Comparison of ENCODE assay signal across 9 mouse cellular contexts in genomic region chr4:45492681-45493081, GRCm38 (mm10). TPM values are rescaled to one million over a fixed set of nuclear protein-coding genes. Genes with fewer than 3 reads are reported as not detected.
DNase-seq lines count a peak whose midpoint lies in the region; ATAC-seq and TF ChIP-seq lines count a peak whose summit lies in the region.
"Had no signal": no experiment of that assay in that cellular context is flagged by ENCODE, and none has a peak within 500 bp of the region (broad histone marks: within the 10 kb centered on the region; RNA-seq: fewer than 3 reads in every experiment).

No protein-coding gene starts in this region.

- no peaks in the 10 kb centered on the region for H3K27me3 ChIP-seq in heart, embryonic 12.5 days (replicated peaks)
- no peaks in the 10 kb centered on the region for H3K27me3 ChIP-seq in forebrain, embryonic 13.5 days
- H3K27me3 ChIP-seq in liver, embryonic 14.5 days (ENCODE audit: control insufficient read depth, insufficient read depth, low read length): no peaks in the 10 kb centered on the region

- H3K36me3 ChIP-seq in heart, embryonic 12.5 days: peaks cover 5% of the 10 kb centered on the region
- peaks cover 10% of the 10 kb centered on the region; the same call in 1 of the 2 replicates for H3K36me3 ChIP-seq in forebrain, embryonic 13.5 days (ENCODE audit: poor library complexity, severe bottlenecking)
- H3K36me3 ChIP-seq in liver, embryonic 14.5 days (replicated peaks; ENCODE audit: control insufficient read depth, insufficient read depth, low read depth): no peaks in the 10 kb centered on the region; the same call in 1 of the 2 replicates

- H3K4me3 ChIP-seq in heart, embryonic 12.5 days: no peak overlapping the region
- no peak overlapping the region for H3K4me3 ChIP-seq in forebrain, embryonic 13.5 days
- no peak overlapping the region for H3K4me3 ChIP-seq in liver, embryonic 14.5 days (ENCODE audit: insufficient read depth in 1 of 2, low read depth in 2 of 2, low read length in 2 of 2)

- DNase-seq in heart, postnatal 14 days: no peak
- peak; percentile 46 for DNase-seq in adrenal gland, postnatal 25 days
- no peak for DNase-seq in liver, embryonic 14.5 days (ENCODE audit: low read depth in 3 of 3, low spot score in 3 of 3)
- no peak for DNase-seq in frontal cortex, postnatal 10 days (ENCODE audit: low spot score in 2 of 2)
- no peak for DNase-seq in adipocyte (ENCODE audit: low spot score)
- DNase-seq: embryo, embryonic 11 days had no signal

- peaks cover 99% of the 10 kb centered on the region for H3K4me1 ChIP-seq in heart, embryonic 12.5 days (replicated peaks)
- peaks cover 99% of the 10 kb centered on the region for H3K4me1 ChIP-seq in forebrain, embryonic 13.5 days
- H3K4me1 ChIP-seq in liver, embryonic 14.5 days (replicated peaks; ENCODE audit: control insufficient read depth in 2 of 2, insufficient read depth in 2 of 2, low read length in 1 of 2): peaks cover 46 to 79% of the 10 kb centered on the region in 2 experiments

- peak overlapping the region; percentile 84 for H3K27ac ChIP-seq in heart, embryonic 12.5 days (ENCODE audit: poor library complexity, severe bottlenecking)
- H3K27ac ChIP-seq in forebrain, embryonic 13.5 days: peak overlapping the region; percentile 32
- peak overlapping the region; percentile 22 for H3K27ac ChIP-seq in liver, embryonic 14.5 days

- peak overlapping the region; percentile 44; the same call in 1 of the 2 replicates for H3K9ac ChIP-seq in heart, embryonic 12.5 days
- no peak overlapping the region; the same call in 1 of the 2 replicates for H3K9ac ChIP-seq in forebrain, embryonic 13.5 days
- H3K9ac ChIP-seq in liver, embryonic 14.5 days (replicated peaks): peak overlapping the region; percentile 10; the same call in 1 of the 2 replicates

- H3K4me2 ChIP-seq in heart, embryonic 12.5 days: peak overlapping the region; percentile 52
- H3K4me2 ChIP-seq in forebrain, embryonic 13.5 days: no peak overlapping the region
- peak overlapping the region; percentile 48 for H3K4me2 ChIP-seq in liver, embryonic 14.5 days (ENCODE audit: low read depth)

- intact Hi-C loops in heart, postnatal 14 days (cut with DNase I): loop anchor here (2.0 kb wide), 1 partner anchor 36 kb away; no protein-coding TSS in a partner anchor

- no peak for TF ChIP-seq EP300 in liver, embryonic 14.5 days (IDR thresholded peaks at IDR 0.05; ENCODE audit: low read depth)

- 11% methylated on average over 5 of the region's 5 CpGs for WGBS in heart, embryonic 12.5 days
- 54% methylated on average over 5 of the region's 5 CpGs for WGBS in forebrain, embryonic 13.5 days
- 10% methylated on average over 5 of the region's 5 CpGs for WGBS in liver, embryonic 14.5 days (ENCODE audit: insufficient replicate concordance)

- no peaks in the 10 kb centered on the region for H3K9me3 ChIP-seq in heart, embryonic 12.5 days (replicated peaks)
- H3K9me3 ChIP-seq in forebrain, embryonic 13.5 days (replicated peaks): no peaks in the 10 kb centered on the region
- no peaks in the 10 kb centered on the region for H3K9me3 ChIP-seq in liver, embryonic 14.5 days (ENCODE audit: control insufficient read depth, low read length)

- no peak for TF ChIP-seq CTCF in liver, embryonic 14.5 days (IDR thresholded peaks at IDR 0.05; ENCODE audit: low read depth)

- ATAC-seq in heart, embryonic 12.5 days (ENCODE audit: insufficient number of reproducible peaks, low FRiP score): no peak
- no peak for ATAC-seq in forebrain, embryonic 13.5 days
- peak; percentile 9; the same call in 1 of the 2 replicates for ATAC-seq in liver, embryonic 14.5 days (ENCODE audit: insufficient read depth)
- no peak for ATAC-seq in granulocyte monocyte progenitor cell, adult 5-6 weeks (replicated peaks; ENCODE audit: poor library complexity, severe bottlenecking)

RNA-seq across cellular contexts. Expression of gene Shb, which starts 39.6 kb away (rescaled TPM):
- polyA plus RNA-seq in heart, embryonic 12.5 days (2016; fragmentation: Nextera tagmentation; extraction: Ambion mirVana): 13.9 and 15.3 TPM in 2 replicates
- total RNA-seq in heart, postnatal 14 days (2021): 10 to 100 TPM; 29.7 to 46.1 TPM
- 88.4 and 94.4 TPM in 2 replicates for total RNA-seq in adrenal gland, postnatal 25 days (2021)
- 6.5 and 7.2 TPM in 2 replicates for polyA plus RNA-seq in forebrain, embryonic 13.5 days (2015; fragmentation: Nextera tagmentation; extraction: Ambion mirVana)
- 6.7 and 8.8 TPM in 2 replicates for polyA plus RNA-seq in liver, embryonic 14.5 days (2012; rRNA removed)
- 5.0 and 6.6 TPM in 2 replicates for polyA plus RNA-seq in liver, embryonic 14.5 days (2014; fragmentation: Nextera tagmentation; extraction: Ambion mirVana)
- 0.49 and 1.1 TPM in 2 replicates for total RNA-seq in granulocyte monocyte progenitor cell, adult 5-6 weeks (2014; fragmentation: Nextera tagmentation)
- 0.72 and 2.2 TPM in 2 replicates for total RNA-seq in granulocyte monocyte progenitor cell, adult 5-6 weeks (2017)

Comparison
In these comparisons a context has a peak if more than half of its experiments do, and no peak if none do; other contexts are left out.
1. H3K27ac ChIP-seq: peak in every context shown above with its lines; median percentile 84 in heart, embryonic 12.5 days; 32 in forebrain, embryonic 13.5 days; 22 in liver, embryonic 14.5 days.
2. RNA of gene Shb, which starts 39.6 kb away (total RNA-seq): 88.4 to 94.4 TPM in adrenal gland, postnatal 25 days and 29.7 to 46.1 TPM in heart, postnatal 14 days; 0.49 to 2.2 TPM in granulocyte monocyte progenitor cell, adult 5-6 weeks; every median in the first group is over 4 times any median in the second.